Mouse (Mus musculus): Measurements from ENCODE around the gene Olfr93.

Olfr93 gene

GRCm38 (mm10) chr17:37161394-37161793, at the start of gene Olfr93:
Gene Olfr93 (minus strand): TSS chr17:37161494.
- DNase-seq (ENCODE audit: extremely low read depth, low read depth) = no peak

GRCm38 (mm10) chr17:37203917-37204236, 42.6 kb upstream of the Olfr93 start:
- DNase-seq (ENCODE audit: extremely low read depth, low read depth) = no peak

- peak; percentile 76 for DNase-seq (ENCODE audit: extremely low read depth, low read depth)
These were observed 42.1 kb upstream of the Olfr93 start for GRCm38 (mm10) chr17:37203206-37203916.

- DNase-seq (ENCODE audit: extremely low read depth, low read depth) = no peak
These were observed 39.6 kb upstream of the Olfr93 start, which contains the start of gene Olfr94 for GRCm38 (mm10) chr17:37200894-37201293. Gene Olfr94 (minus strand): TSS chr17:37200994.

GRCm38 (mm10) chr17:37196845-37197724, 35.8 kb upstream of the Olfr93 start:
- no peak for DNase-seq (ENCODE audit: extremely low read depth, low read depth)

- no peak for DNase-seq (ENCODE audit: extremely low read depth, low read depth)
These were observed 33.5 kb upstream of the Olfr93 start for GRCm38 (mm10) chr17:37194782-37195181.

DNA sequence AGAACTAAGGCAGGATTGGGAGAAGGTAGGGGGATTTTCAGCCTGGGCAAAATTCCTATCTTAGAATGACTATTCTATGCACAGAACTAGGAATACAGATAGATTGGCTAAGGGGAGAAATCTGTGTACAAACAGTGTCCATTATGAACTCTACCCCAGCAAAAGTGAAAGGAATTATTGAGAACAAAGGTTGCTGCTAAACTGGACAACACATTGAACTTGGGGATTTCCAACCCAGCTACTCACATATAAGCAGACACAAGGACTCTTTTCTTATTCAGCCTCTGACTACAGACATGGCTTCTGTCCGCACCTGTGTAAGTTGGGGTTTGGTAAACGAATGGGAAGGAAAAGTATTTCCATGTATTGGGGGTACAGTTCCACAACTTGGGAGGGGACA, 32.4 kb upstream of the Olfr93 start, which contains the start of gene Ubd:
Gene Ubd (plus strand): TSS at position 237 of the 400 bp plus-strand sequence.
- no peak for DNase-seq (ENCODE audit: extremely low read depth, low read depth)

GRCm38 (mm10) chr17:37193032-37193431, 31.7 kb upstream of the Olfr93 start:
- DNase-seq (ENCODE audit: extremely low read depth, low read depth) = no peak

DNA sequence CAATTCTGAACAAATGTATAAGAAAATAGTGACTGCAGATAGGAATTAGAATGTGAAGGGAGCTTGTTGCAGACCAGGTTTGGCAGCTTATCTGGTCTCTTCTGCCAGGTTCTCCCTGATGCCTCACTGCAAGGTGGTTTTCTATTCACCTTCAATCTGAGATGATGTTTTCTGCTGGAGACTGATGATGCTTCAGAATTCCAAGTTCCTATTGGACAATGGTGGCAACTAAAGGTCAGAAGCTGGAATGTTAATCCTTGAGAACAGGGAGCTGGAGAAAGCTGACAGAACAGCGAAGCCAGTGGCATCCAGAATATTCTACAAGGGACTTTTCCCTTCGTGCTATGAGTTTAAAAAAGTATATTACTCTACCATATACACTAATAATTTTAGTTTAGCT, 29.4 kb upstream of the Olfr93 start:
- DNase-seq (ENCODE audit: extremely low read depth, low read depth) = no peak

- DNase-seq (ENCODE audit: extremely low read depth, low read depth) = no peak
These were observed 24.2 kb upstream of the Olfr93 start for GRCm38 (mm10) chr17:37185474-37185873.

- peak; percentile 2 for DNase-seq (ENCODE audit: extremely low read depth, low read depth)
These were observed 29.9 kb downstream of the Olfr93 start for GRCm38 (mm10) chr17:37131366-37131765.

DNA sequence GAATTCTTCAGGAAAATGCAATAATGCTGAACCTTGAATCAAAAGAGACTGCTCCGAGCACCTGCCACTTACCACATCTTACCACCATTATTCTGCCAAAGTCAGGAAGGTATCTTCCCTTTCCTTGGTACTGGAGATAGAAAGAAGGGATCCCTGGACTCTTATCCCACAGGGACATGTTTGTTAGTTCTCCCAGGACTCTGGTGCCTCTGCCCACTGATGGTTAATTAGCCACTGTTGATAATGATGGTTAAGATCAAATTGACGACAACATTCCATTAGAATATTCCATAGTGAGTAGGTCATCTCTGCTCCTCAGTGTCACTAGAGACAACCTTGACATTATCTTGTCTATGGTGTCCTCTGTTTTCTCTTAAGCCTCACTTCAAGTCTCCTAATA, 41.3 kb downstream of the Olfr93 start, which contains the start of gene Olfr92:
Gene Olfr92 (minus strand): TSS at position 101 of the 400 bp plus-strand sequence.
- no peak for DNase-seq (ENCODE audit: extremely low read depth, low read depth)

- no peak for DNase-seq (ENCODE audit: extremely low read depth, low read depth)
These were observed 63.1 kb downstream of the Olfr93 start, which contains the start of gene Olfr91 for GRCm38 (mm10) chr17:37098178-37098577. Gene Olfr91 (minus strand): TSS chr17:37098278.

DNA sequence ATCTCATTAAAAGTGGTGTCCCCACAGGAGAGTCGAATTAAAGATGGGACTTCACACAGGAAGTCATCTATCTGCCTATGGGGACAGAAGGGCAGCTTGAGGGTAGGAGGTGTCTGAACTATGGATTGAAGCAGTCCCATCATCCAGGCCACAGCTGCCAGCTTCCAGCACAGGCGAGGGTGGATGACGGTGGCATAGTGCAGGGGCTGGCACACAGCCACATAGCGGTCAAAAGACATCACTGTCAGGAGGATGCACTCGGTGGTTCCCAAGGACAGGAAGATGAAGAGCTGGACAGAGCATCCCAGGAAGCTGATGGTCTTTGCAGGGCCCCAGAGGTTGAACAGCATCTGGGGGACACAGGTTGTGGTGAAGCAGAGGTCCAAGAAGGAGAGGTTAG, 68.0 kb downstream of the Olfr93 start:
- DNase-seq (ENCODE audit: extremely low read depth, low read depth) = no peak

DNA sequence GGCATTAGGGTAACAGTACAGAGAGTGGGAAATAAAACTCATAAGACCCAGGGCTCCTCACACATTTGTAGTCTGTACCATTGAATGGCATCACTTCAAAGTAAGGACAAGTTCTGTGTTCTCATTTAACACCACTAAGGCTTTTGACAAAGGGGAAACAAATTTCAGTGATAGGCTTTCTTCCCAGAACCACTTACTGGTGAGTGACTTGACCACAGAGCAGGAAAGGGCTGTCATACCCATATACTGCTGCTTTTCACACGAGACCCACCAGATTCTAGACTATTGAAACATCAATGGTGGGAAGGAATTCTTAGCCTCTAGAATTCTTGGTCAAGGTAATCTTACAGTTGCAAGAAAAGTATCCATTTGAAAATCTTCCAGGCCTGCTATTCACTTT, 69.1 kb downstream of the Olfr93 start:
- DNase-seq (ENCODE audit: extremely low read depth, low read depth) = no peak
